Mouse (Mus musculus): ENCODE results near the gene Sdr16c6.

The Sdr16c6 gene

GRCm38 (mm10) chr4:4077372-4077771 lies at the start of gene Sdr16c6:
Gene Sdr16c6 (minus strand): TSS chr4:4077522.
- DNase-seq = no peak

GRCm38 (mm10) chr4:4080180-4080579 lies 2.9 kb upstream of the Sdr16c6 start:
- no peak for DNase-seq

- no peak for DNase-seq
Measured at GRCm38 (mm10) chr4:4079132-4079531, 1.8 kb upstream of the Sdr16c6 start.

GRCm38 (mm10) chr4:4076001-4076400 lies 1.3 kb downstream of the Sdr16c6 start:
- DNase-seq = no peak
